Mouse (Mus musculus) cerebellum, adult 9-10 months (tissue): ENCODE measurements around the gene Ptpn5.

Source experiments
- DNase-seq: peaks from one replicate; pipeline ENCODE4 v3.0.0; 2022

Gene Ptpn5

DNA sequence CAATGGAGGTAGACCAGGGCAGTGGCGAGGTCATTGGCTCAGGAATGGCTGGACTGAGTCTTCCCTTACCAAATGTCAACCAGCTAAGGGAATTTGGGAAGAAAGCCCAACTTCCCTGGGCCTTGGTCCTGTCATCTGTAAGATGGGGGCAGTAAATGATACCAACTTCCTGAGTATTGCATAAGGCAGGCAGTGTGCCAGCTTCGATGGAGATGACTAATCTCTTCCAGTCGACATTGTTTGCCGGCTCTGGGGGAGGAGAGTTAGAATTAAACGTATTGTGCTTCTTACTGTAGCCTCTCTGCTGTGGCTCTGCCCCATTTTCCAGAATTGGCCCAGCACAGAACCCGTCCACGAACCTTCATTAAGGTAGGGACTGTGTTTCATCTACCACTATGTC, 23.0 kb downstream of the Ptpn5 start:
- DNase-seq: no peak

DNA sequence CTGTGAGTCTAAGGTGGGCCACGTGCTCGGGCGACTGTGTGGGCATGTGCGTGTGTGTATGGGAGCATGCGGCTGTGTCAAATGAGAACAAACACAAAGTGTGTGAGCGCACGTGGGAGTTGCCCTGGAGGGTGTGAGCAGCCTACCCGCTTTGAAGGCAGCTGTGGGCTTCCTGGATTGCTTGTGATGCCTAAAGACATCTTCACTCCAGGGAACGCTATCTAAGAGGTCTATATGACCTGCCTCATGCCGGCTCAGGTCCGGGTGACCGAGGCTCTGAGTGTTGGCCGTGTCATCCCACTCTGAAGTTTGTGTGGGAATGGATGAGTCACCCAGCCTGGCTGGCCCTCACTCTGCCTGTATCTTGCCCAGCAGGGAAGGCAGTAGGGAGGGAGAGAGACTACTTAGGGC, 24.7 kb downstream of the Ptpn5 start:
- no peak for DNase-seq

DNA sequence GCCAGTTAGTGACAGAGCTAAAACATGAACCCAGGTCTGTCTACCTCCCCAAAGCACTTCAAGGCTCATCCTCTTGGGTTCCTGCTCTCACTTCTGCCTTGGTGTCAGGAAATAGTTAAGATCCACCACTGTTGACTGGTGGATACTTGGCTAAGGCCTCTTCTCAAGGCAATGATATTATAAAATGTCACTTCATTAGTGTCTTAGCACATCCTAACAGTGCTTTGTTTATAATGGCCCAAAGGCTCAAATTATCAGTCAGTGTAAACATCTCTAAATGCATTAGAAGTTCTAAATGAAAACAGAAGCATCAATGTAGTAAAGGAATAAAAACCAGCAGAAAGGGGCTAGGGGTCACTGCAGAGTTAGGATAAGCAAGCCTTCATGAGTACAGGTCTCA, 26.5 kb downstream of the Ptpn5 start:
- DNase-seq: no peak

DNA sequence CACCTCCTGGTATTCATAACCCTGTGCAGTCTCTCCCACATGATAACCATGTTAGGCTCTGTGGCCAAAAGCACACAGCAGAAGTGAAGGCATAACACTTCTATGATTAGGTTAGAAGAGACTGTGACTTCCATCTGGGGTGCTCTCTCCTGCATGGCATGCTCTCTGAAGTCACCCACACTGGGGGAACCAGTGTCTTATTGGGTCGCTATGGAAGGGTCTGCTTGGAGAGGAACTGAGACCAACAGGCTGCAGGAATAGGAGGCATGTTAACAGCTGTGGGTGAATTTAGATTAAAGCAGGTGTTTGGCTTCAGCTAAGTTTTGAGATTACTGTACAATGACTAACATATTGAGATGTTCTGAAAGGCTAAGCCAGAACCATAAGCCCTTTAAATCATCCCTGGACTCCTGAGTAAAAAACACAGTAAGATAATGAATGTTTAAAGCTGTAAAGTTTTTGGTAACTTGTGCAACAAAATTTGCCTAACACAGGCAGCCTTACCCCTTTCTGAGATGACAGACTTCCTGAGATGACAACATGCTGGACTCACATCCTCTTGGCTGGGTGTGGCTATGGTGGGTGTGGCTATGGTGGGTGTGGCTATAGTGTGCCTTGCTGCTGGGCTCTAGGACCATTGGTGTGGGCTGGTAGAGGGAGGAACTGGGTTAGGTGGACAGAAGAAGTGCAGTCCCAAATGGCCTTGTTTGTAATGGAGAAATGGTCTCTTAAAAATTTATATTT, 29.6 kb downstream of the Ptpn5 start:
- DNase-seq: no peak

DNA sequence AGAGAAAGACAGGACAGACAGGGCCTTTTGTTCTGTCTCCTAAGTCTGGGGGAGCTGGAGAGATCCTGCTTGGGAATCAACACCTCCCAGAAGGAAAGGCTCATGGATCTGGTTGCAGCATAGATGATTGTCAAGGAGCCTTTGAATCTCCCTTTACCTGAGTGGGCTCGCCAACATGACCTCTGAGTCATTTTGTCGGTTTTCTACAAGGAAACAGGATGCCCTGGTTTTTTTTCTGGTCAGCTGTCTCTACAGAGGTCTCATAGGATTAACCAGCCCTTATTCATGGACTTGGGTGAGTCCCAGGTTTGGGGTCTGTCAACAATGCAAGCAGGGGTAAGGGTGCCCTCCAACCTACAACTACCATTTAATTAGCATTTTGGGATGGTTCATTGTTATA, 30.5 kb downstream of the Ptpn5 start:
- DNase-seq: no peak

DNA sequence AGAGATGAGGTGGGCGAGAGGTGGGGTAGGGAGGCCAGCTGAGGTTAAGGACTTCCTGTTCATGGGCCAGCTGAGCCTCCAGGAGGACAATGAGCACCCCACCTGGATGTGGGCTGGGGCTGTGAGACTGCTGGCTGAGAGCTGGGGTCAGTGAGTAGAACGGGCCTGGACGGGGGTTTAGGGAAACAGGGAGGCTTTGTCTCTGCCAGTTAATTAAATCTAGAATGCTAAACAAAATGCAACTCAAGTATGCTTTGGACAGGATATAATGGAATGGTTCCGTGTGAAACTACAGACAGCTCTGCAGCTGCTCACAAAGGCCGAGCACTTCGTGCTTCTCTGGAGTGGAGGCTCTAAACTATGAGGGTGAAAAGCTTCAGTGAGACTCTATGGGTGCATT, 32.9 kb downstream of the Ptpn5 start:
- DNase-seq: no peak

DNA sequence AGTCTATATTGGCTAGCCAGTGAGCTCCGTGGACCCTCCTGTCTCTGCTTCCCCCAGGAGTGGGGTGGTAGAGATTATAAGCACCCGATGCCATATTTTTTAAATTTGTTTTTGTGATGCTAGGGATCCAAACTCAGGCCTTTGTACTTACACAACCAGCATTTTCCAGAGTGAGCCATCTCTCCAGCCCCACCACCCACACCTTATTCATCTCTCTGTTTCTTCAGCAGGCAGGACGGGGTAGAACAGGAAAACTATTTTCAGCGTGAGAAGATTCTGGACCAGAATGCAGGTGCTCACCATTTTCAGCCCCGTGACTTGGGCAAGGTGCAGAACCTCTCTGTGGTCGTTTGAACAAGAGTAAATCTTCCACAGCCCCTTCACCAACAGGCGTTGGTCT, 34.2 kb downstream of the Ptpn5 start:
- DNase-seq: no peak

DNA sequence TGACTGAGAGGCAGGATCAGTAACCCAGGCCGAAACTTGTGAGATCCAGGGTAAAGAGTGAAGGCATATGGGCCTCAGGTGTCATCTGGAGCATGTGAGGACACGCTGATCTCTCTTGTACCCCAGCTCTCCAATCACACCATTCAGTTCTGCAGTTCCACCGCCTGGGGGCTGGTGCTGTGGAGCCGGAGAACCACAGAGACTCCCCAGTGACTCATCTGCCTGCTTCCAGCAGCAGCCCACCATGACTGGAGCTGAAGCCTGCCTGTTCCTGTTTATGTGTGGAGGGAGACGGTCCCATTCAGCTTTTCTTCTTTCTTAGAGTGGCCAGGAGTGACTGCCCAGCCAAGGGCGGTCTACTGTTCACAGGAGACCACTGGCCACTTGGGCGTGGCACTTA, 35.4 kb downstream of the Ptpn5 start:
- DNase-seq: no peak

DNA sequence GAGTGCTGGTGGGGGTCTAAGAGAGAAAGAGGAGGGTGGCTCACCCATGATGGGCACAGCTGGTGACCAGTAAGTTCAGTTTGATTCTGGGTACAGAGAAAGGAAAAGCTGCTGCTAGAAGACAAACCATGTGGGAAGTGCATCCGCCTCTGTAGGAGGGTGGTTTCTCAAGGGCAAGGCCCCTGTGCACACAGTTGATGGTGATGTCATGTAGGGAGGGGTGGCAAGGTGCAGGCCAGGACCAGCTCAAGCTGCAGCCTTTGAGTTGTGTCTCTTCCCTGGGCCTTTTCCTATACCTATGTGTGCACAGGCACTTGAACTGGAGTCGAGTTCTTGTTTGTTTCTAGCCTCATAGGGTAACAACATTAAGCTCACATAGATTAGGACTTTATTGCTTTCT, 38.5 kb downstream of the Ptpn5 start:
- DNase-seq: no peak

DNA sequence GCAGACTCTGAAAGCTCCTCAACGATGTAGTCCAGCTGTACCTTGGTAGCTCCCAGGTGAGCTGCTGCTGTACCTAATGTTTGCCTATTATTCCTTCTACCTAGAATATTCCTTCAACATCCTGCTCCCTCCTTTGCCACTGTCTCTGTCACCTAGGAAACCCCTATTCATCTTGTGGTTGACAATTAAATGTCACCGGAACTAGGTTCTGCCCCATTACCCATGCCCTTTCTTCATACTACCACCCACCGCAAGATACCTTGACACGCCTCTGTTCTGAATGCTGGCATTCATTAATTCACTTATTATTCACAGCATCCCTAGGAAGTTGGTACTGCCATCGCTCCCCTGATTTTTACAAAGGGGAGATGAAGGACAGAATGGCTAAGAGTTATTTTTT, 39.5 kb downstream of the Ptpn5 start:
- DNase-seq: no peak

DNA sequence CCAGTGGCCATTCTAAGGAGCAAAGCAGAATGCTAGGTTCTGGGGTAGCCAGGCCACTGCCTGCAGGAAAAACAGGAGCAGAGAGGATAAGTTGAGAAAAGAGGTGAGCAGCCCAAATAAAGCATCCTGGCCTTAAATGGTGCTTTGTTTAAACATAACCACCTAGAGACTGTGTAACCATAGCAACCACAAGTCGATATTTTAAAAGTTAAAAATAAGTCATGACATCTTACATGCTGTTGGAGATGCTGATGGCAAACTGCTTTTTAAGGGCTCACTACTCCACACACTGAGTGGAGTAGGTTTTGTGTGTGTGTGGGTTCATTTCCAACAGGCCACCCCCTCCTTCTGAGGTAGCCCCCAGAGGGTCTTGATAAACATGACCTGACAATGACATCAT, 48.4 kb downstream of the Ptpn5 start:
- DNase-seq: no peak

DNA sequence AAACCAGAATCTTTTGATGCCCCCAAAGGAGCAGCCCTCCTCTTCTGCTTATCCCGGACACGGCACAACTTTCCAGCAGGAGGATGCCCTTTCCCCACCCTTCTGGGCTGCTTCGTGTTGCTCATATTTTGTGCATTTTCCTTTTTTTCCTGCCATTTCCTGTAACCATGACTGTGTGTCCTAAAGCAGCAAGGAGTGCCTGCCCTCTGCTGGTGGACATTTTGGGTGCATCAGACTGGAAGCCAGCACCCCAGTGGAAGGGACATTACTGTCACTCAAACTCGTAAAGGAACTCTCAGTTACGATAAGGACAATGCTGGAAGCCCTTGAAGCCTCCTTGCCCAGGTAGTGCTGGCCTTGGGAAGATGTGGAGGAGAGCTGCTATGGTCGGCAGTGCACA, 52.2 kb downstream of the Ptpn5 start:
- peak; percentile 63 for DNase-seq

DNA sequence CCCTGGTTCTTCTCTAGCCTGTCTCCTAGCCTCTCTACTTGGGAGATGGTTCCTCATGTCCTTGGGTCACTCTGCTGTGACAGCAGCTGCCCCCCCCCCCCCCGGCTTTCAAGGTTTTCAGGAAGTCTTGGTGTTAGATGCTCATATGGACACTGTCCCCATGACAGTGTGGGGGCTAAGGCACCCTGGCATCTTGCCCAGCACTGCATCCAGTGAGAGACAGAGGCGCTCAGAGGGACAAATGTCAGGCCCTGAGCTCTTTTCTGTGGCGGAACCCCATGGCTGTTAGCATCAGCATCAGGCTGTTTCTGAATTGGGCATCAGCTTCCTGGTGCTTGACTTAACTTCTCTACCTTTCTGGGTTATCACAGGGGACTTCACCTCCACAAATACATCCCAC, 52.6 kb downstream of the Ptpn5 start:
- DNase-seq: no peak

DNA sequence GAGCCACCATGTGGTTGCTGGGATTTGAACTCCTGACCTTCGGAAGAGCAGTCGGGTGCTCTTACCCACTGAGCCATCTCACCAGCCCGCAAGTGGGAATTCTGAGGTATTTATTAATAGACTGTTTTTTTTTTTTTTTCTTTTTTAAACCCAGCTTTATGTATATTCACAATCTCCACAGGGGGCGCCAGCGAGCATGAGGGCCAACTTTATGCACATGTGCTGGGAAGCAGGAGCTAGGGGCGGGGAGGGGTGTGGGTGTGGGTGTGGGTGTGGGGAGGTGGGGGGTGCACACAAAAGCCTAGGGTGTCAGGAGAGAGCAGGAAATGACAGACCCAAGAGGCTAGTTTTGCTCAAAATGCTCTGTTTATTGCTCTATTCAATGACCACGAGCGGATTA, 56.0 kb downstream of the Ptpn5 start:
- no peak for DNase-seq

DNA sequence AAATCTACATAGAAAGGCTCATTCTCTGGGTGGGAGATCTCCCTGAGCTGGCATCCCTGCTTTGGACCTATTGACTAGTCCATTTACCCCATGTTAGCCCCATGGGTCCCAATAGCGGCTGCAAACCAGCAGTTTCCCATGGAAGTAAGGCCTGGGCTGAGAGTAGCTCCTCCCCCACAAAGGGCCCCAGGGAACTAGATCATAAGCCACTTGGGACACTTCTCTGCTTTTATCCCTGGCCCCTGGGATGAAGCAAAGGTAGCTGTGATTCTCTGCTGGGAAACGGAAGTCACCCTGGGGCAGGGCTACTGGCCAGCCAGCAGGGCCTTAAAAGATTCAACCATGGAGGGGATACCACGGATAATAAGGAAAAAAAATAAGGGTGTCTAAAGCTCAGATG, 56.8 kb downstream of the Ptpn5 start:
- no peak for DNase-seq

DNA sequence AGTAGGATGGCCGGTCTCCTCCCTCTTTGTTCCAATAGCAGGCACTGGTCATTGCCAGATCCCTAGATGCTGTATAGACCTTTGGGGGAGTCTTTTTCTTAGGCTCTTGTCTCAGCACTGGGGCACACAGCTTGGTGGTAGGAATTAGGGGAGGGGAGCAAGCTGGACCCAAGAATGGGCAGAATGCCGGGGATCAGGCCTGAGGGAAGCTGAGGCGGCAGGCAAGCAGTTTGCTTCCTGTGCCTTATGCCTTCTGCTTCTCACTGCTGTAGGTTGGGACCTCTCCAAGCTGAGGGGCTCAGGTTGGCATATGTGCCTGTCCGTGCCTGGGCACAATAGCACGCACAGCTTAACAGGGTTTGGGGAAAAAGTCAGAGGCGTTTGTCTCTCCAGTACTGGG, 57.3 kb downstream of the Ptpn5 start:
- DNase-seq: no peak

DNA sequence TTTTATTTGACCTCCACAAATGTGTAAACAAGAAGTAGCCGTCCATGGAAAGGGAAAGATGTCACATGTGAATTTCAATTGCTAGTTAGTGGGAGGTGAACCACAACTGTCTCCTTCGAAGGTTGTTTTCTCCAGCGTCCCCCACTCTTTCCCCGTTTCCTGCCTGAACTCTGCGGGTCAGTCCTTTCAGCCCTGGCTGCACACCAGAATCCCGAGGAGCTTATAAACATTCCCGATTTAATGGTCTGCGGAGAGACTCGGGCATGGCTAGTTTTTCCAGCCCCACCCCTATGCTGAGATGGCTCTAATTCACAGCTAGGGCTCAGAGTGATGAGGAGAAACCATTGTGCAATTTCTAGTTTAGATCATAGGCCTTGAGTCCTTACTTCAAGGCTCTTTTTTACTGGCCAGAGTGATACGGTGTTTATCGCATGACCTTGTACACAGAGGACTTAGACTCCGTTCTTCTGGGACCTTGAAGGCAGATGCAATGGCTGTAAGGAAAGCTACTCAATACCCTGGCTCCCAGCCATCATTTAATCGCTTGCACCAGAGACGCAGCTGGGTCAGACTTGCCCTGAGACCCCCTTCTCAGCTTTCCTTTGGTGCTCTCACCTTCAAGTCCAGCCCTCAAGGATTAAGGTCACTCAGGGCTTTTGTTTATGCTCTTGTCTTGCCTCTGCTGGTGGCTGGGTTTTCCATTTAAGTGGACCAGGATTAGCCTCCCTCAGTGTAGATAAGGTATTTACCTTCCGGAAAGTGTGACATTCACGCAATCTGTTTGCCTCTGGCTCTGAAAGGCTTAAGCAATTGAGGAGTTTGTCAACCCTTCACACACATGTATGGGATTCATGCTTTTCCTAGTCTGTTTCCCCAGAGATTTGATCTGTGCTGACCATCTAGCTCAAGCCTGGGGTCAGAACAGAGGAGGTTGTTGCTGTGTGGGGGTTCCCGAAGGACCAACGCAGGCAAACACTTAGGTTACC, 59.7 kb downstream of the Ptpn5 start:
- DNase-seq: no peak

DNA sequence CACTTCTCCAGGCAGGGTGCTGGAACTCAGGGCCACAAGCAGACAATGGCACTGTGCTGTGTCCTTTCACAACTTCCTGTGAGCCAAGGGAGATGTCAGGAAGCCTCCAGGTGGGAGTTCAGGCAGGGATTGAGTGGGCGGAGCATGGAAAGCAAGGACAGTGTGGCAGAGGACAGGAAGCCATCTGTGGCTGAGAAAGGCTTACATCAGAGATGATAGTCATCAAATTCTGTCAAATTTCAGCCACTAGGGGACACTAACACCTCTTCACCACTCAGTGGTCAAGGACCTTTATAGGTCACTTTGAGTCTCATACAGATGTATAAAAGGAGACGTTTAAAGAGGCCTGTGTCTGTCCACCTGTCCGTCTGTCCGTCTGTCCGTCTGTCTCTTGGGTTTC, 60.9 kb downstream of the Ptpn5 start:
- DNase-seq: peak; percentile 18

DNA sequence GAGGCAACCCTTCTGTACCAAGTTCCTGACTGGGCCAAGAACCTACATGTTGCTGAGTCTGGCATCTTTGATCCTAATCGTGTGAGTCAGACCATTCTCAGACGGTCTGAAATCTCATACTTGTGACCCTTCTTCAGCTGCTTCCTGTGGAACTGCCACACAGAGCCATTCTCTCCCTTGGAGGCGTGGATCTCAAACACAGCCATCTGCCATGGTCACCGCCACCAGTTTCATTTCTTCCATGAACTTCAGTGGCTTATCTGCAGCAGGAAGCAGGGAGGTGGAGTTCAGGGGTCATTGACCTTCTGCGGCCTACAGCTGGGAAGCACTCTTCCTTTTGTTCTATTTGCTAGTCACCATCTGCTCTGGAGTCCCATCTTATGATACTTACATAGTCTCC, 65.6 kb downstream of the Ptpn5 start:
- no peak for DNase-seq

DNA sequence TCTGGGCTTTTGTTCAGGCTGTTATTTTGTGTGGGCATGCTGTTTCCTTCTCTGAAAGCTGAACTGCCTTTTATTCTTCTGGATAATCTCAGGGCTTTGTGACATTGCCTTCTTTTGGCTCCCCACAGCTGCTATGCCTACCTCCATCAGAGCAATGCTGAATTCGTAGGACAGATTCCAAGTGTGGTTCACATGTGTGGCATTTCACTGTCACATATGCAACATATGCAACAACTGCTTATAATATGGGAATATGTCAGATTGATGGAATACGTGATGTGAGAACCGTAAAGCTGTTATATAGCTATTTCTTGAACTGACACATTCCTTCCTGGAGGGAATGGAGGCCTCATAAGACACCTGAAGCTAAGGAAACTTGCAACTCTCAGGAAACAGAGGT, 66.5 kb downstream of the Ptpn5 start:
- DNase-seq: no peak

DNA sequence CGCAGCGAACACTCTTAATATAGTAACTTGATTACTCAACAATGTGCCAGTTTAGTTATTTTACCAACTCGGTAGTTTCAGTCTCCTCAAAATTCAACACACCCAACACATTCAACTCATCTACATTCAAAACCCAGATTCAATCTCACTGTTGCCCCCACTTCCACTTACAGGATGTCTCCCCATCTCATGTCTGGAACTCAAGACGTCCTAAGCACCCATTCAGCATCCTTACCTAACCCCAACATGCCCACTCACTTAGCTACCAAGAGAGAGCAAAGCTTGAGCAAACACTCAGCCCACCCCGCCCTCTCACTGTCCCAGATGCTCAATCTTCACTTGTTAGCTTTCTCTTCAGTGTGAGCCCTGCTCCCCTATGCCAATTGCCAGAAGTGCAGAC, 71.9 kb downstream of the Ptpn5 start:
- DNase-seq: no peak

DNA sequence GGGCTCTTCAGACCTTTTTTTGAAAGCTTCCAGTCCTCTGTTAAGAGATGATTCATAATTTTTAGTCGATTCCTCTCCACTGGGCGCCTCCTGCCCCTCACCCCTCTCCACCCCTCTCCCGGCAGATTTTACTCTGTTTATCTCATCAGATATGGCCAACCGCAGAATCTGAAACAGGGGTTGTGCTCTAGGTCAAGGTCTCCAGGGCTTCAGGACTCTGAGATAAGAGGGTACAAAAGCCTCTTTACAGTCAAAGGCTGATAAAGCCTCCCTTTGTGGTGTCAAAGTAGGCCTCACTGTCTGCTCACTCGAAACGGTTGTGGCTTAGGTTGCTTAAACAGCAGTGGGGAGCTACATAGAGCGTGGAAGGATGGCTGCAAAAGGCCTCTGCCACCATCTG, 74.1 kb downstream of the Ptpn5 start:
- no peak for DNase-seq

DNA sequence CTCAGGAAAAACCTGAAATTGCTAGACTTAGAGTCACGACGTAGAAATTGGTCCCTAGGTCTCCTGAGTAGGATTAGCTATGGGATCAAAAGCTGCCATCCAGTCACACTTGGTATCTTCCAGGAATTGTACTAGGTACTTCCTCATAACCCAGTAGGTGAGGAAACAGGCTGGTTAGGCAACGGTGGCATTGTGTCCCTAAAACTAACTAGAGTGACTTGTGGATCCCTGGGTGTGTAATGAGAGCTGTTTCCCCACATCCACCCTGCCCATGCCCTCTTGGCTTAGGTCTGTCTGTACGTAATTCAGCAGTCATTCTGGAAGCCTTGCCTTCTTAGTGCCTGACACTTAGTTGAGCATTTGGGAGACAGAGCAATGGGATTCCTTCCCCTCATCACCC, 77.2 kb downstream of the Ptpn5 start:
- DNase-seq: no peak

DNA sequence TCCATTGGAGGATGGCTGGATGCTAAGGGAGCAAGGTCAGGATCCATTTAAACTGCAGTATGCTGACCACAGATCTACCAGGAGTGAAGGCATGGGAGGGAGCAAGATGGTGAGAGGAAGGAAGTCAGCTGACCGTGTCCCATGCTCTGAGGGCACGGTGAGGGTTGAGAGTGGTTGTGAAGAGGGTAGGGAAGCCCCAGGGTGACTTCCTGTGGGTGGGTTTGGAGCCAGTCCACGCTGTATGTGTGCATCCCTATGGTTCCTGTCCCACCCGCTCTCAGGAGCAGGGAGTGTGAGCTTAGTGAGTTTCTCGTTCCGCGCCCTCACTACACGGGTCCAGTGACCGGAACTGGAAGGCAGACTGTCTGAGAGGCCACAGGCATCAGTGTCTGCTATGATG, 77.7 kb downstream of the Ptpn5 start:
- DNase-seq: no peak
